Mouse (Mus musculus) gastrocnemius, postnatal 25 days (tissue): Measurements from ENCODE around the gene Elf1. TPM values are rescaled to one million over a fixed set of nuclear protein-coding genes. Genes with fewer than 3 reads are reported as not detected.

Experiments used
- DNase-seq: peaks from one replicate; pipeline ENCODE4 v3.0.0; 2022
- total RNA-seq, 2 experiments: library from RNA; stranded (reverse); gene quantifications; 1 replicate in 1 of 2; 2 replicates in 1 of 2; pipeline ENCODE4 v1.2.3; 2021

The Elf1 gene
- total RNA-seq, 2 experiments from 2014 or later = 4.7 to 5.5 TPM

DNA sequence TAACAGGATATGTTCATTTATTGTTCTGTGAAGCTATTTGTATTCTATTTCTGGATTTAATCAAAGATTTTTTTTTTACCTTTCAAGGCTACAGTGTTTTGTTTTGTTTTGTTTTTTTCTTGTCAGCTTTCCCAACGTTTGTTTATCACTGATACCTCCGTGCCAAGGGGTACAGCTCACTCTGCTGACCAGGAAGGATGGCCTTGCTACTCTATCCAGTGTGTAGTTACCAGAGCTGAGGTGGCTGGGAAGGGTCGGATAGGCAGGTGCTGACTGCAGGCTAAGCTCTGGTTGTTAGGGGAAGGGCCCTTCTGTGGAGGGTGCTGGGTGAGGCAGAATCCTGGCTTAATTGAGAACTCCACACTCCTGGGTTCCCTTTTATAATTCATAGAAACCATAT is 9.3 kb downstream of the Elf1 start:
- DNase-seq = no peak

DNA sequence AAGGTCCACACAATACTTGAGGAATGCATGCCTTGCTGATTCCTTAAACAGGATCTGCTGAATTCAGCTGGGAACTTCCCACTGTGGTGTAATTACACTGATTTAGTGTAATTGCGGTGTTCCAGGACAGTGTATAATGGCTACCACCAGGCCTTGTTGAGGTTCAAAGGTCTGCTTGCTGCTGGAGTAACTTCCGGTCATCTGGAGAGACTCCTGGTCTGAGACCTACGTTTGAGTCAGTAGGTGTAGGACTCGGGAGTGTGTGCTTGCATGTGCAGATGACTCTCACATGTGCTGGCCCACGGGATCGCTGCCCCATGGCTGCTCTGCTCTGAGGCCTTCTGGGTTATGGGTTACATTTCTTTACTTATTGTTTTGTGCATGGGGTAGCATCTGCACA is 13.4 kb downstream of the Elf1 start:
- DNase-seq = no peak

DNA sequence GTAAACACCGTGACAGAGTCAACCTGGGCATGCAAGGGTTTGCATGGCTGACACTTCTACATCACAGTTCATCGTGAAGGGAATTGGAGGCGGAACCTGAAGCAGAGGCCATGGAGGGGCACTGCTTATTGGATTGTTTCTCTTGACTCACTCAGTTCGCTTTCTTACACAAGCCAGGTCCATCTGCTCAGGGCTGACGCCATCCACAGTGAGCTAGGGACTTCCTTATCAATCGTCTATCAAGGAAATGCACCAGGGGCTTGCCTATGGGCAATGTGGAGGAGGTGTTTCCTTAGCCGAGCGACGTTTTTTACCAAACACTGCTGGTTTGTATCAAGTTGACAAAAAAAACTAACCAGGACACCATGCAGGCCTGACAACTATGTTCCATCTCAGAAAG is 18.3 kb downstream of the Elf1 start:
- no peak for DNase-seq

DNA sequence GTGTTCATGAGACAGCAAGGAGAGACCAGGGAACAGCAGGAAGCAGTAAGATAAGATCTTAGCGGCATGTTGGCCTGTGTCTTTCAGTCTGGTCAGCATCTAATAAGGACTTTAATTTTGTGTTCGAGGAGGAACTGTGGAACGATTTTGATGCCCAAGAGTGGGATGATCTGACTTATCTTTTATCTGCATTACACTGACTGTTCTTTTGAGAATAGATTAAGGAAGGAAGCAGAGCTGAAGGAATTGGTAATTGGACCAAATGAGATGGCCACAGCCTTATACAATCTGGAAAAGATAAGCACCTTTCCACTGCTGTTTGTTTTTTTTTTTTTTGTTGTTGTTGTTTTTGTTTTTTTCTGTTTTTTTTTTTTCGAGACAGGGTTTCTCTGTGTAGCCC is 19.8 kb downstream of the Elf1 start:
- no peak for DNase-seq

DNA sequence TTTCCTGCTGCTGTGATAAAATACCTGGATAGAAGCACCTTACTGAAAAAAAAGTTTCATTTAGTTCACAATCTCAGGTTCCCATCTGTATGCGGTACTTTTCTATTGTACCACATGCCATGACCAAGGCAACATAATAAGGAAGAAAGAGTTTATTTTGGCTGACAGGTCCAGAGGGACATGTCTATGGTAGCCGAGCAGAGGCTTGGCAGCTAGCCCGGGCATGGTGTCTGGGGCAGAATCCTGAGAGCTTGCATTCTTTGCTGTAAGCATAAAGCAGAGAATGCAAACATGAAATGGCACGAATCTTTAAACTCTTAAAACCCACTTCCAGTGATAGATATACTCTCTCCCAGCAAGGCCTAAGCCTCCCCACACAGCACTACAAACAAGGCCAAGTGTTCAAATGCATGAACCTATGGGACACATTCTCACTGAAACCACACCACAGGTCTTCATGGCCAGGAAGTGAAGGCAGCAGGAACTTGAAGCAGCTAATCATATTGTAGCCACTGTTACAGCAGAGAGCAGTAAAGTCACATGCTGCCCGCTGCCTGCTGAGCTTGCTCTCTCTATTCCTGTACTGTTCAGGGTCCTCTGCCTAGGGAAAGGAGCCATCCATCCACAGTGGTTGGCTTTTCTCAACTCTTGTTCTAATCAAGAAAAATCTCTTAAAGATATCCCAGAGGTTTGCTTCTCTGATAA is 22.5 kb downstream of the Elf1 start:
- DNase-seq = peak; percentile 24

DNA sequence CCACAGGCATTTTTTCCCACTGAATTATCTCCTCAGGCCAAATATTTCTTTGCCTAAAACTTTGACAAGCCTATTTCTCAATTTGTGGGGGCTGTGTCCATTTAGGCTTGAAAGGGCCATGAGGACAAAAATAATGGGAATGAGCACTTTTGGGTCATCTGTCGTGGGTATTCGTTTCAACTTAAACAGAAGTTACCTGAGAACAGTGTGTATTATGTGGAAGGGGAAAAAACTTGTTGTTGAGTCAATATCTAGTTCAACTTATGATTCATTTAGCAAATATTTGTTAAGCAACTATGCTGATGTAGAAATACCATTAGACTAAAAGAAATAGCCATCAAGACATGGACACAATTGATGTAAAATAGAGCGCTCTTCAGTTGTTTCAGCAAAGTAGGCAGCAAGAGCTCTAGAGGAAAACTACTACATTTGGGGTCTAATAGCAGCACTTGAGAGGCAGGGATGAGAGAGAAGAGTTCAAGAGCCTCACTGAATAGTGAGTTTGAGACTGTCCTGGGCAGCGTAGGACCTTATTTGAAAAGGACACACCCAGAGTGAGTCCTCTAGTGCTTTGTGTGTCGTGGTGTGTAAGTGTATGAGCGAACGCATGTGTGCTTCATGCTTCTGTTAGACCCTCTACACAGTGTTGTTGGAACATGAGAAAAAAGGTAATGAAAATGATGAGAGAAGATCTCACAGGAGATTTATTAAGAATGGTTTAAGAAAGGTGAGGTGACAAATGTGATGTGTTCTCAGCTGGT is 23.4 kb downstream of the Elf1 start:
- DNase-seq = no peak

DNA sequence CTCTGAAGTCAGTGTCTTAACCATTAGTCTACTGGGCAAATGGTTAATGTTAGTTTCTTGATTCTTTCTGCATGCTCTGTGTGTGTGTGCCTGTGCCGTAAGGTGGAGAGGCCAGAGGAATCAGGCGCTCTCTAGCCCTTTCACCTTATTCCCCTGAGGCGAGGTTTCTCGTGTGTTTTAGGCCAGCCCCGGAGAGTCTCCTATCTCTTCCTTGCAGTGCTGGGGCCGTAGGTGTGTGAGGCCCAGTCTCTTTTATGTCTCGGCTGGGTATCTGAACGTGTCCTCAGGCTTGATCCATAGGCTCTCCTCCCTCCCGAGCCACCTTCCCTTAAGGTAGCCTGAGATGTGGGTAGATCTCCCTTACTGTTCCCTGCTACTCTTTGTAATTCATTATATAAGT is 25.2 kb downstream of the Elf1 start:
- no peak for DNase-seq

DNA sequence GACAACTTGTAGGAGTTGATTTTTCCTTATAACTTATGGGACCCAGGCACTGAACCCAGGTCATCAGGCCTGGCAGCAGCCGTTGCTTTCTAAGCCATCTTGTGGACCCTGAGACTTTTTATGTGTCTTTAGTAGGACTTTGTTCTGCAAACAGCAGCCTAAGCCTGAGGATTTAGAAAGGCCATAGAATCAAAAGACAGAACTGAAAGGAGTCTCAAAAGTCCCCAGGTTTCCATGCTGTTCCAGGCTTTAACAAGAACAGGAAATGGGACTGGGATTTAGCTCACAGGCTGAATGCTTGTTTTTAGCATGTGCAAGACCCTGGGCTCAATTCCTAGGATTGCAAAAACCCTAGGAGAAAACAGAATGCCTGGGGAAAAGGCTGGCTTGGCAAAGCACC is 26.9 kb downstream of the Elf1 start:
- no peak for DNase-seq

DNA sequence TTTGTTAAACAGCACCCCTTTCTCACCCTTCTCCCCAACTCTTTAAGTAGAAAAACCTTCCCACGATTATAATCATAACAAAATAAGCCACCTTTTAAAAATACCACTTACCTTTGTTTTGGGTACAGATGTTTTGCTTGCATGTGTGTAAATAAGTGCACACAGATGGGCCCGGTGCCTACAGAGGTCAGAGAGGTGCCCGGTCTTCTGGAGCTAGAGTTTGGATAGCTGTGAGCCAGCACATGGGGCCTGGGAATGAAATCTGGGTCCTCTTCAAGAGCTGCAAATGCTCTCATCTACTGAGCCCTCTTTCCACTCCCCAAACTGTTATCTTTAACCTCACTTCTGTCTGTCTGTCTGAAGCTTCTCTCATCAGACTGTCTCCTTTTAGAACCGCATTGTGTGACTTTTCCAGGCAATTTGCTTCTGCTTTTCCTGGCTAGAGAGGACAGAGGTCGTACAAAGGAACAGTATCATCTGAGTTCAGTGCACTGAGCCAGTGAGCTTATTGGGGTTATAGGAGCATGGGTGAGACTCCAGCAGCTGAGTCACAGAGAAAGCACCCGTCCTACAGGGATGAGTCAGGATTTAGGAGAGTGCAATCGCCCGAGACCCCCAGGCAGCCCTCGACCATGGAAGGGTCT is 27.8 kb downstream of the Elf1 start:
- DNase-seq = no peak

DNA sequence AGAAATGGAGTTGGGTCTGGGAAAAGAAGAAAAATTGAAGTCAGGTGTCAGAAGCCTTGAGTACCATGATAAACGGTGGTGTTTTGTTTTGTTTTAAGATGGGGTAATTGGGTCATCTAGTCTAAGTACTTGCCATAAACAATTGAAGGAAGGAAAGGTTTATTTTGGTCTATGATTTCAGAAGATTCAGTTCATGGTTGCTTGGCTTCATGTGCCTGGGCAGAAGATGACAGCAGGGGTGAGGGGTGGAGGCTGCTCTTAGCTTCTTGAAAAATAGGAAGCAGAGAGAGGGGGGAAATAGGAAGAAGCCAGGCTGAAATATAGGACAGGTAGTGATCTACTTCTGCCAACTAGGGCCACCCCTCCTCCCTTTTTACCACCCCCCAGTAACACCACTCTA is 30.5 kb downstream of the Elf1 start:
- no peak for DNase-seq

DNA sequence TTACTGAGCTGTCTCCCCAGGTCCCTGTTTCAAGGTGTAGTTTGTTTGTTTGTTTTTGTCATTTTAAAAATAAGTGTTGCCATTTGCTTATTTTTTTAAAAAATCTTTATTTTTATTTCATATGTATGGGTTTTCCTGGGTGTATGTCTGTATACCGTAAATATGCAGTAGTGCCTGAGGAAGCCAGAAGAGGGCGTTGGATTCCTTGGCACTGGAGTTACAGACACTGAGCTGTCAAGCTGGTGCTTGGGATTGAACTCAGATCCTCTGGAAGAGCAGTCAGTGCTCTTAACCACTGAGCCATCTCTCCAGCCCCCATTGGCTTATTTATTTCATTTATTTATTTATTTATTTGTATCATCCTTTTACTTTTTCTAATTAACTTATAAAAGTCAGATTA is 33.0 kb downstream of the Elf1 start:
- DNase-seq = no peak

DNA sequence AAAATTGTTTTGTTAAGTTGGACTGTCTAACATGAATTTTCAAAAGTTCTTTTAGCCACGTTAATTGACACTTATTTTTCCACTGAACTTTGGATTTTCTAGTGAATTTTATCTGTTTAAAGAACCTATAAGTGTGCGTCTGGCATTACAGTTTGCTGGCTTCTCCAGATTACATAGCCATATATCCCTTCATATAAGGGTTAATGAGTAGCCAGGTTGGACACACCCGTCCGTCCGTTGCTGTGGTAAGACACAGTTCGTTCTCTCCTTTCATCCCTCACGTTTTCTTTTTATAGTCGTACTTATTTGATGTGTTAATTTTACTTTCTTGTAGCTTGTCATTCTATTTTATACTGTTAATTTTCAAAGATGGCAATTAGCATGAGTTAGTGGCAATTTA is 34.1 kb downstream of the Elf1 start:
- no peak for DNase-seq

DNA sequence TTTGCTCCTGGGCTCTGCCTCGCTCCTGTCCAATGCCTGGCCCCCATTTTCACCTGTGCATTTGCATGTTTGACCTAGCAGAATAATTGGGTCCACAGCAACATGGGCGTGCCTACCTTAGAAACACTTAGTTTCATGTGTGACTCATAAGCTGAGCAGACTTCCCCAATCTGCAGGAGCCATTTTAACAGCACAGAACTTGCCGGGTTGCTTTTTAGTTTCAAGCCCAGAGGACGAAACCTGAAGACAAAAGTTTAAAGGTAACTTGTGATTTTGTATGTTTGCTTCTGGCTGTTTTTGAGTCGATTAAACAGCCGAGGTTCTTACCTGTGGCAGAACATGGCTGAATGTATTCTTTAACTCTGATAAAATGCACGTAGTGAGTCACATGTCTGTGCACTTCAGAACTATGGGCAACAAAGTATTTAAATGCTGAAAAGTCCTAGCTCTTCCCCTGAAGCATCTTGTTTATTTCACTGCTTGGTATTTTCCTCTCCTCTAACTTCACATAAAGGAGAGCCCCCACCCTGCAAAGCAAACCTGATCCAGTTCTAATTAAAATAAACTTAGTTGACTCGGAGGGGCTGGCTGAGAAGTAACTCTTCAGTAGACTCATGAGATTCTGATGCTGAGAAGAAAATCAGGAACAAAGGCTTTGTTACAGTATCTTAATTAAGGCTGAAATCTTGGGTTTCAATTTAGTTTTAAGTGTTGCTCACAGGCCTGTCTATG is 34.7 kb downstream of the Elf1 start:
- no peak for DNase-seq

DNA sequence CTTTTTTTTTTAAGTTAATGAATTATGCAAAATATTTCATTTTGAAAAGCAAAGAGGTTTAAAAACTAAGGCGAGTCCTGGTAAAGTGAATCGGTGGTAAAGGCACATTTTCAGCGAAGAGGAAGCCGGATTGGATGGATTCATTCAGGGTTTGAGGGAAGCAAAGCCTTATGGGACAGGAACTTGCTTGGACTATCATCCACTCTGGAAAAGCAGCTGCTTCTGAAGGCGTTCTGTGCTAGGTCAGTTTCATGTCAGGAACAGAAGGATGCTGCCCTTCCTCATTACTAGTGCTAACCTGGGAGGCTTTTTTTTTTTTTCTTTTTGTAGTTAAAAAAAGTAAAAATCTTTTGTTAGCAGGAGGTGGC is 35.2 kb downstream of the Elf1 start:
- DNase-seq = no peak

DNA sequence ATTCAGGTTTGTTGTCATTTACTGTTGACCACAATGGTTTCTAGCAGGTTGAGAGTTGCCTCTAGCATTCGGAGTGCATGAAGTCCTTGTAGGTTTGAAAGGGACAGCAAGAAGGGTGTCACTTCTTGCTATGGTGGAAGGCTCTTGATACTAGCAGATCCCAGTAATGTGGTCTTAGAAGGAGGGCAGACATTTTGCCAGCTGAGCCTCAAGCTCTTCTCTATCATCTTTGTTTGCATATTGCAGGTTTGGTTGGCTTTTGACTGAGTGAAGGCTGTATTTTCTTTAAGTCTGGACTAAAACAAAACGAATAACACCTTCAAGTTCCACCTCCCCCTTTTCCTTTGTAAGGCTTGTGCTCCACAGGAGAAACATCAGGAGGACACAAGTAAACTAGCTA is 35.8 kb downstream of the Elf1 start:
- no peak for DNase-seq

DNA sequence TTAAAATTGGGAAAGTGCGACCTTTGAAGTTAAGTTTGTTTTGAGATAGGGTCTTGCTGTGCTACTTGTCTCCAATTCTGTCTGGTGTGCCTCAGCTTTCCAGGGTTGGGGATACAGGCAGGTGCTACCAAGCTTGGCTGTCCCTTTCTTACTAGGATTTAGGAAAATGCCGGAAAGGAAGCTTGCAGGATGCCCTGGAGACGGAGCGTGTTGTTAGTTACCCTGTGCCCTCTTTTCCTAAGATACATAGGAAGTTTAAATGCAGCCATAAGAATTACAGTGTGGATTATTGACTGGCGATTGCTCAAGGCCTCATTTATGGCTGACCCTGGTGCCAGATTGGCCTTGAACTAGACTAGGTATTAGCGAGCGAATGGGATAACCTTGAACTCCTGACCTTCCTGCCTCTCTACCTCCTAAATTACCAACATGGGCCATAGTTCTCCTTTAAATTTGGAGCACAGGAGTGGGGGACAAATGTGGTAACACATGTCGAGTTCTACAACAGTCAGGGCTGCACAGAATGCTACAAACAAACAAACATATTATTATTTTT is 36.3 kb downstream of the Elf1 start:
- no peak for DNase-seq

DNA sequence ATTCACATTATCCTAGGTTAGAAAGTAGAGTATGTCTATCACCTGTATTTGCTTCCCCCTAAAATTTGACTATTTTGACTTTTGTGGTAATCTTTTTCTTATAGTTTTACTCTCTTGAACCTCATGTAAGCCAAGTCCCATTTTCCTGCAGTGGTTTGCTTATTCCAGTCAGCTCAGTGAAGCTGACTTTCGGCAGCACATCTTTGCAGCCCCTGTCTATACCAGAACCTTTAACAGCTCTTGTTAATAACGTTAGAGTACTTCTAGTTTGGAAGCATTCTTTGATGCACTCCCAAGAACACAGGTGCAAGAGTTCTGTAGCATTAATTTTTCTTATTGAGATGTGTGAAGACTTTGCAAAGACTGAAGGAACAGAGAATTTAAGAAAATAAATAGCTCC is 37.1 kb downstream of the Elf1 start:
- no peak for DNase-seq

DNA sequence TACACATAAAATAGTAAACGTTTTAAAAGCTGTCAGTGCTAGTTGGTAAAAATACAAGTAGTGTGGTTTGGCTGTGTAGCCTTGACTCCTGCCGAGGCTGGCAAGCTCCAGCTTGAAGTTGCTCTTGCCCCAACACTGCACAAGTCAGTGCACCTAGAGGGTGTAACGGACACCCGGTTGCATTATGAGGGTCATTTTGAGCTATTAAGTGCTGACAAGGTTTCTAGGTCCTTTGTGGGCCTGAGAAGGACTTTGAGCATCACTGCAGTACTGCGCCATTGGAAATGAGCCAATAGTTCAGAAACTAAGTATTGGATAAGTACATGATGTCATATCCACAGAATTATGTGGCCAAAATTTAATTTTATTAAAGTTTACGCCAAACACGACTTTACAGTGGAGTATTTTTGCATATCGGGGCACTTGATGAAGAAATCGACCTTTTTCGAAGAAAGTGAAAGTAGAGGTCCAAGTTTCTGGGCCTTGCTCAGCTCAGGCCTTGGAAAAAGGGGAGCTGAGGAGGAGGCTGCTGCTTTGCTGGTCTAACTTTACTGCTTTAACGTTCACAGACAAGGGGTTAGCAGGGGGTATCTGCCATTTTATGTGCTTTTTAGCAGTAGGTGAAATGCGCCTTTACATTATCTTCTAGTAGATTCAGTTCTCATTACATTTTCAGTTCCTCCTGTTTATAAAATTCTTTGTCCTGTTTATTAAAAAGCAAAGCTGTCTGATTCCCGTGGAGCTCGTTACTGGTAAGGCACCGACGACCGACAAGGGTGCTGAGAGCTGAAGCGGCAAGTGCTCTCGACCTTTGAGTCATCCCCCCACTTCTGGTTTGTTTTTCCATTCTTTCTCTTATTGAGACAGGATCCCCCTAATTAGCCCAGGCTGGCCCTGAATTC is 38.0 kb downstream of the Elf1 start:
- DNase-seq = no peak

DNA sequence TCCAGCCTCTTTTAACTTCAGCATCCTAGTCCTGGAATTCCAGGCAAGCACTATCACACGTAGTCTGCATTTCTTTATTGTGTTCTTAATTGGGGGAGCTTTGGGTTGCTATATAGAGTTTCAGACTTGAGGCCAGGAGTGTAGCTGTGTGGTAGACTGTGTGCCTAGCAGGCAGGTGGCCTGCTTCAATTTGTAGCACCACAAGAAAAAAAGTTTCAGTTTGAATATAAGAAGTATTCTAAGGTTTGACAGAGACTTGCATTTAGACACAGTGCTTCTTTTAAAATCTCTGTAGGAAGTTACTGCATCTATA is 38.6 kb downstream of the Elf1 start:
- DNase-seq = no peak

DNA sequence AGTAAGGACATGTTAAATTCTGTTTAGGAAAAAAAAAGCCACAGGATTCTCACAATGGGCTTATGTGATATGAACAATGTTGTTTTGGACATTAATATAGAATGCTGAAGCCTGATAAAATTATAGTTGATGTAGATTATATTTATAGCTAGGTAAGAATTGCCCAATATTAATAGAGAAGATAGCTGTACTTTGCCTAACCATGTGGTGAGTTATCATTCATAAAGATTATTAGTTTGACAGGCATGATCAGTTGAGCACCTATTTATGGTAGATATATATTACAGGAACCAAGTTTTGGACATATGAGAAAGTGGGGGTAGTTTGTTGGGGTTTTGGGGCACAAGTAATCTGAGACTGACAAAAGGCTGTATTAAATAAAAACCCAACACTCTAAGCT is 39.6 kb downstream of the Elf1 start:
- no peak for DNase-seq

DNA sequence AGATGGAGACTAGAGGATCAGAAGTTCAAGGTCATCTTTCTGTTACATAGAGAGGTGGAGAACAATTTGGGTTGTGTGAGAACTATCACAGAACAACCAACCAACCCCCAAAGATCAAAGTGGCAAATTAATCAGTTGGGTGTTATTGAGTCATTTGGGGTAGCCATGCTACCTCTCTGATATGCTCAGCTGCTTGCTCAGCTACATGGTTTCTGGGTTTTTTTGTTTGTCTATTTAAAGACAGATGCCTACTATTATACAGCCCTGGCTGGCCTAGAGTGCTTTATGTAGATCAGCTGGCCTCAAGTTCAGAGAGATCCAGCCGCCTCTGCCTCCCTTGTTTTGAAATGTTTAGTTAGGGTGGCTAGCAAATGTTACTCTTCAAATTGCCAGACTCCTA is 40.1 kb downstream of the Elf1 start:
- no peak for DNase-seq
